Mouse (Mus musculus): Measurements from ENCODE around the gene Mybl2. TPM values are rescaled to one million over a fixed set of nuclear protein-coding genes. Genes with fewer than 3 reads are reported as not detected.

The Mybl2 gene
- polyA plus RNA-seq, 1 experiment from 2014 or later = 23.3 TPM

DNA sequence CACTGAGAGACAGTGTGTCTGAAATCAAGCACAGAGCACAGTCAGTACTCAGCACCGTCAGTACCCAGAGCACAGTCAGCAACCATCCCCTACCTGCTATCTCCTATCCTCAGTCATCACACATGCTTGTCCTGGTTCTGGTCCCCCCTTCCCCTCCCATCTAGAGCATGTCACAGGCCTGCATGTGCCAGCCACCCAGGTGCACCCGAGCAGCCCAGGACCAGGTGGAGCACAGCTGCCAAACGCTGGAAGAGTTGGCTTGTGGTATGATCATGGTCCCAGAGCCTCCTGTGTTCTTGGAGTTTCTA lies 66.8 kb downstream of the Mybl2 start:
- Histone ChIP-seq H3K4me3 (replicated peaks) (no peak overlapping the region), H3K36me3 (no peaks in the 10 kb centered on the region), H3K4me2 (no peak overlapping the region), H3K9me3 (no peaks in the 10 kb centered on the region), H3K4me1 (peaks cover 4% of the 10 kb centered on the region; the same call in 1 of the 2 replicates), H3K27ac (no peak overlapping the region), H3K27me3 (replicated peaks) (0 out of 2 replicates have a peak, but pooled peaks cover 13% of the 10 kb centered on the region), H3K9ac (no peak overlapping the region)
- WGBS = 79% methylated on average over 3 of the region's 3 CpGs
- no peak for ATAC-seq (ENCODE audit: insufficient read depth, low FRiP score, low read depth)

GRCm38 (mm10) chr2:163122319-163122718 lies 67.8 kb downstream of the Mybl2 start:
- Histone ChIP-seq H3K4me2 (peak overlapping the region; percentile 45; the same call in 1 of the 2 replicates), H3K4me1 (peaks cover 4% of the 10 kb centered on the region; the same call in 1 of the 2 replicates), H3K27me3 (replicated peaks) (0 out of 2 replicates have a peak, but pooled peaks cover 13% of the 10 kb centered on the region), H3K9ac (no peak overlapping the region), H3K27ac (no peak overlapping the region), H3K36me3 (no peaks in the 10 kb centered on the region), H3K9me3 (no peaks in the 10 kb centered on the region), H3K4me3 (replicated peaks) (no peak overlapping the region)
- peak; percentile 89 for ATAC-seq (ENCODE audit: insufficient read depth, low FRiP score, low read depth)
- 13% methylated on average over 9 of the region's 9 CpGs for WGBS

DNA sequence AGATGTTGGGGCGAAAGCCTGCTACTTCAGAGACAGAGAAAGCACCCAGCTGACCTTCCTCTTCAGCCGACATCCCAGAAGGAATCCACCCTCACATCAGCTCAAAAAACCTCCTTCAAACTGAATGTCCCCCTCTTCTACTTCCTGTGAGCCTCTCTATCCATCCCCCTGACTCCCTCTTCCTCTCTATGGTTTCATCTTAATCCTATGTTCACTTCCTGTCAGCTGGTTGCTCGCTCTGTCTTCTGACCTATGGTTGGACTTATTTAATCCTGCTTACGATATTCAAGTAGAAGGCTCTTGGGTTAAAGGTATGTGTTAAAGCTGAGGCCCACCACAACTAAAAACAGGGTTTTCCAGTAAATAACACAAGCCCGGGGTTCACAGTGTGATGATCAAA lies 69.0 kb downstream of the Mybl2 start:
- WGBS = 70% methylated on average over 5 of the region's 5 CpGs
- Histone ChIP-seq H3K9ac (no peak overlapping the region), H3K27me3 (replicated peaks) (0 out of 2 replicates have a peak, but pooled peaks cover 13% of the 10 kb centered on the region), H3K4me2 (no peak overlapping the region), H3K36me3 (no peaks in the 10 kb centered on the region), H3K9me3 (no peaks in the 10 kb centered on the region), H3K4me1 (peaks cover 4% of the 10 kb centered on the region; the same call in 1 of the 2 replicates), H3K4me3 (replicated peaks) (no peak overlapping the region), H3K27ac (no peak overlapping the region)
- no peak for ATAC-seq (ENCODE audit: insufficient read depth, low FRiP score, low read depth)

GRCm38 (mm10) chr2:163130837-163131236 lies 76.3 kb downstream of the Mybl2 start:
- ATAC-seq (ENCODE audit: insufficient read depth, low FRiP score, low read depth) = no peak
- H3K27ac ChIP-seq = no peak overlapping the region
- no peaks in the 10 kb centered on the region for H3K27me3 ChIP-seq (replicated peaks)
- H3K9me3 ChIP-seq = no peaks in the 10 kb centered on the region
- no peak overlapping the region for H3K4me3 ChIP-seq (replicated peaks)
- H3K4me1 ChIP-seq = no peaks in the 10 kb centered on the region
- no peaks in the 10 kb centered on the region for H3K36me3 ChIP-seq
- no peak overlapping the region for H3K9ac ChIP-seq
- 74% methylated on average over 5 of the region's 5 CpGs for WGBS
- H3K4me2 ChIP-seq = no peak overlapping the region

- Histone ChIP-seq H3K9ac (no peak overlapping the region), H3K4me1 (no peaks in the 10 kb centered on the region), H3K4me2 (no peak overlapping the region), H3K9me3 (no peaks in the 10 kb centered on the region), H3K4me3 (replicated peaks) (no peak overlapping the region), H3K27me3 (replicated peaks) (no peaks in the 10 kb centered on the region), H3K36me3 (no peaks in the 10 kb centered on the region), H3K27ac (no peak overlapping the region)
- WGBS = 85% methylated on average over 5 of the region's 5 CpGs
- ATAC-seq (ENCODE audit: insufficient read depth, low FRiP score, low read depth) = no peak
Measured at GRCm38 (mm10) chr2:163132314-163132713, 77.8 kb downstream of the Mybl2 start.

Small RNA genes within 50 kb of the gene (microRNA-seq; reads per million reads assigned to microRNA genes)
- gene Gm22174 = not detected
- not detected for gene Mir7003

Other genes with a start within 250 kb of the Mybl2 start
- gene Srsf6, start 123.2 kb upstream of the Mybl2 start, polyA plus RNA-seq (2015; fragmentation: Nextera tagmentation; extraction: Ambion mirVana) = 170 and 191 TPM in 2 replicates
- 0.18 and 0.19 TPM in 2 replicates for gene L3mbtl1, start 111.2 kb upstream of the Mybl2 start, polyA plus RNA-seq (2015; fragmentation: Nextera tagmentation; extraction: Ambion mirVana)
- 1.2 and 1.4 TPM in 2 replicates for gene Sgk2, start 67.4 kb upstream of the Mybl2 start, polyA plus RNA-seq (2015; fragmentation: Nextera tagmentation; extraction: Ambion mirVana)
- 43.2 and 45.5 TPM in 2 replicates for gene Ift52, start 37.3 kb upstream of the Mybl2 start, polyA plus RNA-seq (2015; fragmentation: Nextera tagmentation; extraction: Ambion mirVana)
- gene Gtsf1l, start 33.2 kb downstream of the Mybl2 start, polyA plus RNA-seq (2015; fragmentation: Nextera tagmentation; extraction: Ambion mirVana) = not detected in 2 replicates
- gene Tox2, start 148.4 kb downstream of the Mybl2 start, polyA plus RNA-seq (2015; fragmentation: Nextera tagmentation; extraction: Ambion mirVana) = 4.4 TPM in 2 replicates